Mouse (Mus musculus) midbrain, embryonic 10.5 days (tissue): Measurements from ENCODE around the gene Fsip1. TPM values are rescaled to one million over a fixed set of nuclear protein-coding genes. Genes with fewer than 3 reads are reported as not detected.
A peak's percentile ranks its signal among the peaks of the same experiment; 100 is the strongest.
"Not testable (repeated sequence)": the region's sequence is repeated elsewhere in the genome, so short reads cannot be mapped to it uniquely, and the experiment has no call there.

ENCODE experiments used
- DNase-seq: peaks from one replicate; pipeline ENCODE4 v3.0.0-alpha.2; 2017; ENCODE audit warnings: low spot score
- H3K27ac ChIP-seq: fragments of 300-500 bp; sonication (generic); replicated peaks from 2 replicates; pipeline ENCODE4 v1.5.1; 2016; ENCODE audit warnings: mild to moderate bottlenecking
- H3K27me3 ChIP-seq: fragments of 300-500 bp; sonication (generic); 2 replicates; pipeline ENCODE4 v1.6.1; 2016; ENCODE audit warnings: low read depth, mild to moderate bottlenecking; ENCODE audit not compliant: poor library complexity, severe bottlenecking
- H3K36me3 ChIP-seq: fragments of 300-500 bp; sonication (generic); 2 replicates; pipeline ENCODE4 v1.6.1; 2016; ENCODE audit warnings: mild to moderate bottlenecking, moderate library complexity
- H3K4me1 ChIP-seq: fragments of 300-500 bp; sonication (generic); 2 replicates; pipeline ENCODE4 v1.6.1; 2016
- H3K4me3 ChIP-seq: fragments of 300-500 bp; sonication (generic); 2 replicates; pipeline ENCODE4 v1.5.1; 2016; ENCODE audit warnings: mild to moderate bottlenecking, moderate library complexity
- H3K9me3 ChIP-seq: fragments of 300-500 bp; sonication (generic); replicated peaks from 2 replicates; pipeline ENCODE4 v1.6.1; 2016; ENCODE audit warnings: mild to moderate bottlenecking
- WGBS: fragments of 180-500 bp; shearing (Covaris S2); methylation state at CpG from one replicate; pipeline ENCODE4 v1.1.7; 2016; 5-methylcytosine and 5-hydroxymethylcytosine counted together
- polyA plus RNA-seq: library from polyadenylated mRNA; unstranded; fragments of >200 nt; fragmentation: Nextera tagmentation; extraction: Ambion mirVana; gene quantifications from 2 replicates; pipeline ENCODE4 v1.2.1, GENCODE M21; 2016

Gene Fsip1
- polyA plus RNA-seq: 2.1 and 3.0 TPM in 2 replicates

GRCm38 (mm10) chr2:118256621-118257053 lies at the start of gene Fsip1:
Gene Fsip1 (minus strand): TSS chr2:118256966.
- Histone ChIP-seq H3K9me3 (no peaks in the 10 kb centered on the region), H3K27me3 (no peaks in the 10 kb centered on the region), H3K27ac (peak within 1 kb of the TSS; percentile 84), H3K4me1 (peaks cover 8% of the 10 kb centered on the region), H3K36me3 (no peaks in the 10 kb centered on the region), H3K4me3 (peak within 1 kb of the TSS; percentile 61)
- peak; percentile 86 for DNase-seq
- 2% methylated on average over 25 of the region's 25 CpGs for WGBS

DNA sequence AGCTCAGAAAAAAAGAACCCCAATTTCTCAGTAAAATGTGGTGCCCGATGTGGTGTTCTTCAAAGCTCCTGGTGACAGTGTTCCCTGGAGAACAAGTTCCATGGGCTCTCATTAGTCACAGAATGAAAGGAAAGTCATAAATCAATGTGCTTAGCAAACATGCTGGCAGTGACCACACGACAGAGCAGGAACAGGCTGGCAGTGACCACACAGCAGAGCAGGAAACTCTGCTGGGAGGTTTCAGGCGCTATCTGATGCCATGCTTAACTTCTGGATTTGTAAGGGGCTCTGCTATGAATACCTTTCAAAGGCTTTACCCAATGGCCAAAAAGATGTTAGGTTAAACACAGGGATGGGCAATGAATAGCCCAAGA lies 49.7 kb upstream of the Fsip1 start:
- H3K36me3 ChIP-seq: no peaks in the 10 kb centered on the region
- 74% methylated on average over 3 of the region's 3 CpGs for WGBS
- H3K27ac ChIP-seq: no peak overlapping the region
- no peaks in the 10 kb centered on the region for H3K9me3 ChIP-seq
- no peak overlapping the region for H3K4me3 ChIP-seq
- H3K4me1 ChIP-seq: no peaks in the 10 kb centered on the region
- DNase-seq: no peak
- H3K27me3 ChIP-seq: no peaks in the 10 kb centered on the region

GRCm38 (mm10) chr2:118305827-118306521 lies 49.2 kb upstream of the Fsip1 start:
- no peaks in the 10 kb centered on the region for H3K36me3 ChIP-seq
- no peak overlapping the region for H3K4me3 ChIP-seq
- H3K27ac ChIP-seq: no peak overlapping the region
- H3K27me3 ChIP-seq: no peaks in the 10 kb centered on the region
- H3K9me3 ChIP-seq: no peaks in the 10 kb centered on the region
- WGBS: 74% methylated on average over 7 of the region's 7 CpGs
- no peaks in the 10 kb centered on the region for H3K4me1 ChIP-seq
- DNase-seq: no peak

DNA sequence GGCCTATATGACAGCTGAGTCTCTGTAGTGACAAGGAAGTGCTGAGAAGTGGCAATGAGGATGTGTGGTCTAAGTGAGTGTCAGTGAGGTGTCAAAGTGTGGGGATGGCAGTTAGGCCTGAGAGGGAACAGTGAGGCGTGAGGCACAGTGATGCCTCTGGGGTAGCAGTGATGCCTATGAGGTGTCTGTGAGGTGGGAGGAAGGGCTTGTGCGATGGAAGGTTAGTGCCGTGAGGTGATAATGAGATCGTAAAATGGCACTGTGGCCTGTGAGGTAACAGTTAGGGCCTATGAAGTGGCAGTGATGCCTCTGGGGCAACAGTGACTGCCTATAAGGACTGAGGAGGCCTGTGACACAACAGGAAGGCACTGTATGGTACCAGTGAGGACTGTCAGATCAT lies 46.7 kb upstream of the Fsip1 start:
- Histone ChIP-seq H3K9me3 (no peaks in the 10 kb centered on the region), H3K4me1 (no peaks in the 10 kb centered on the region), H3K27ac (0 out of 2 replicates have a peak overlapping the region, but pooled peaks have one; percentile 25), H3K4me3 (no peak overlapping the region), H3K27me3 (no peaks in the 10 kb centered on the region), H3K36me3 (no peaks in the 10 kb centered on the region)
- no peak for DNase-seq
- 89% methylated on average over 4 of the region's 4 CpGs for WGBS

DNA sequence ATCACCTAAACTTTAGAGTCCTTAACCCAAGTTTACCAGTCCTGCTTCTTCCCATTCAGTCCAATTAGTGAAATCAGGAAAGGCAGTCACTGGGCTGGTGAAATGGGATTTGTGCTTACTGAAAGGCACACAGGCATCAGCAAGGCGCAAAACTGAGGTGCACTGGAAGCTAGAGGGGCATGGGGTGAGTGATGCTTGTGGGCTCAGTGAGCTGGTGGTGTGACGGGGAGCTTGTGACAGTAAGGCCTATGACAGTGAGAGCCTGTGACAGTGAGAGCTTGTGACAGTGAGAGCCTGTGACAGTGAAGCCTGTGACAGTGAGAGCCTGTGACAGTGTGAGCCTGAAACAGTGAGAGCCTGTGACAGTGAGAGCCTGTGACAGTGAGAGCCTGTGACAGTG lies 44.9 kb upstream of the Fsip1 start:
- Histone ChIP-seq H3K27ac (no peak overlapping the region), H3K27me3 (no peaks in the 10 kb centered on the region), H3K4me1 (no peaks in the 10 kb centered on the region), H3K36me3 (no peaks in the 10 kb centered on the region), H3K4me3 (no peak overlapping the region), H3K9me3 (no peaks in the 10 kb centered on the region)
- DNase-seq: no peak
- WGBS: 77% methylated on average over 2 of the region's 2 CpGs

DNA sequence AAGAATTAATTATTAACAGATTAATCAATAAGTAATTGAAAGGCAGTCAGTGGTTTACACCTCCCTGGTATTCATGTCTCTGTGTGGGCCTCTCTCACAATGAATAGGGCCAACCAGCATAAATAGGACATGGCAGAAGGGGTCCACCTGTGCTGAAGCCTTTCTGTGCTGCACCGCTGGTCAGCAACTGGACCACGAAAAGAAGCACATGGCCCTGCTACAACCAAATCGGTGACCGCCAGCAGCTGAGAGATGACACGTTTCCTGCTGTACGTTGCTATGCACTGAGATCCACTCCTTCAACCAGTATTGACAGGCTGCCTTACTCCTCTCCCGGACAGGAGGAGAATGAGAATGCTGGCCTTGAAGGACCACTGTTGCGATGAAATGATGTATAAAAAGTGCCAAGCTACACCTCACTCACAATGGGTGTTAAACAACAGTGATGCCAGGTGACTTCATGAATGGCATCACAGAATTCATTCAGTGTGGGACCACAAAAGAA lies 44.3 kb upstream of the Fsip1 start:
- Histone ChIP-seq H3K9me3 (no peaks in the 10 kb centered on the region), H3K27ac (no peak overlapping the region), H3K4me3 (no peak overlapping the region), H3K4me1 (no peaks in the 10 kb centered on the region), H3K36me3 (no peaks in the 10 kb centered on the region), H3K27me3 (no peaks in the 10 kb centered on the region)
- no peak for DNase-seq
- WGBS: 77% methylated on average over 8 of the region's 8 CpGs

DNA sequence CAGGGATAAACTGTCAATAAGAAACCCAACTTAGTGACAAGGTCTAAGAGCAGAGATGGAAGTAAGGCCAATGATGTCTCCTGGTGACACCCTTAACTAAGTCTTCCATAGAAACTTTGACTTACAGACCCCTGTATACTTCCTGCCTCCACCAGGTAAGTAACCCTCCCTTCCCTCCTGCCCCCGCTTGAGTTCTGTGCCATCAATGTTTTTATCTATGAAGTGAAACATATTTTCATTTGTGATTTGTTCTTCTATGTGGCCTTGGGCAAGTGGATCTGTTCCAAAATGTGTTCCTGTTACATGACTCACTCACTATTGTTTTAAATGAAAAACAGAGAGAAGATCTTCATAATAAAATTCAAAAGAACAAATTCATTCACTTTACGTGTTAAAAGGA lies 43.2 kb upstream of the Fsip1 start:
- Histone ChIP-seq H3K4me1 (no peaks in the 10 kb centered on the region), H3K4me3 (no peak overlapping the region), H3K36me3 (no peaks in the 10 kb centered on the region), H3K9me3 (no peaks in the 10 kb centered on the region), H3K27ac (no peak overlapping the region), H3K27me3 (no peaks in the 10 kb centered on the region)
- no peak for DNase-seq
- 97% methylated on average over 2 of the region's 2 CpGs for WGBS

- DNase-seq: no peak
- no peak overlapping the region for H3K27ac ChIP-seq
- H3K27me3 ChIP-seq: no peaks in the 10 kb centered on the region
- 86% methylated on average over 4 of the region's 4 CpGs for WGBS
- no peak overlapping the region for H3K4me3 ChIP-seq
- H3K4me1 ChIP-seq: no peaks in the 10 kb centered on the region
- no peaks in the 10 kb centered on the region for H3K9me3 ChIP-seq
- H3K36me3 ChIP-seq: no peaks in the 10 kb centered on the region
Observed at GRCm38 (mm10) chr2:118298601-118299000, 41.8 kb upstream of the Fsip1 start.

DNA sequence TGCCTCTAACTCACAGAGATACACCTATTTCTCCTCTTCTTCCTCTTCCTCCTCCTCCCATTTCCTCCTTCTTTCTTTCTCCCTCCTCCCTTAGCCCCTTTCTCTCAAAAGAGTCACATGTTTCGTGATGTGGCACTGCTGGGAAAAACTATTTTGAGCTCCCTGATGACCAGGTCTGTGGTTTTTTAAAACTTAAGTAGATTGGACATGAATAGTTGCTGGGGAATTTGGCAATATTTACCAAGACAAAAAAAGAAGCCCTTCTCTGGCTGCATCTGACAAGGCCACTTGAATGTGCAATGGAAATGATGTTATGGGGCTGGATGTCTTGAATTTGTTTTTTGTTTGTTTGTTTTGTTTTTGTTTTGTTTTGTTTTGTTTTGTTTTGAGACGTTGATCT lies 41.2 kb upstream of the Fsip1 start:
- DNase-seq: no peak
- Histone ChIP-seq H3K4me1 (no peaks in the 10 kb centered on the region), H3K27ac (no peak overlapping the region), H3K36me3 (no peaks in the 10 kb centered on the region), H3K4me3 (no peak overlapping the region), H3K27me3 (no peaks in the 10 kb centered on the region), H3K9me3 (no peaks in the 10 kb centered on the region)
- WGBS: 78% methylated on average over 2 of the region's 2 CpGs

DNA sequence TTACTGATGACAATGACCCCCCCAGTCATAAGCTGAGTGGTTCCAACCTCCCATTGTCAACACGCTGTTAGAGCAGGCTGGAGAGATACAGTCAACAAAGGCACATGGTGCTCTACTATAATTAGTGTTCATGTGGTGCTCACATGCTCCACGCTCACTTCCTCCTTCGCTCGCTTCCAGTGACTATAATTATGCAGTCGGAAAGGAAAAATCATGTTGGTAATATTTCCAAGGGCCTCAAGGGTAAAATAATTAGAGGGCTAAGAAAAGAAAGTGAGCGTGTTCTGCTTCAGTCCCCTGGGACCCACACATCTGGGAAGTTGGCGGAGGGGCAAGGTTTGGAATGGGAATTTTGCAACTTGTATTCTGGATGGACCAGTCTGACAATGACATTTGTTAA lies 38.7 kb upstream of the Fsip1 start:
- WGBS: 91% methylated on average over 7 of the region's 7 CpGs
- no peaks in the 10 kb centered on the region for H3K4me1 ChIP-seq
- no peak for DNase-seq
- H3K4me3 ChIP-seq: no peak overlapping the region
- H3K27ac ChIP-seq: no peak overlapping the region
- no peaks in the 10 kb centered on the region for H3K36me3 ChIP-seq
- no peaks in the 10 kb centered on the region for H3K9me3 ChIP-seq
- H3K27me3 ChIP-seq: no peaks in the 10 kb centered on the region

- Histone ChIP-seq H3K36me3 (no peaks in the 10 kb centered on the region), H3K27me3 (no peaks in the 10 kb centered on the region), H3K4me1 (no peaks in the 10 kb centered on the region), H3K4me3 (no peak overlapping the region), H3K9me3 (no peaks in the 10 kb centered on the region), H3K27ac (no peak overlapping the region)
- WGBS: 83% methylated on average over 5 of the region's 5 CpGs
- DNase-seq: no peak
Observed at GRCm38 (mm10) chr2:118293583-118293982, 36.8 kb upstream of the Fsip1 start.

DNA sequence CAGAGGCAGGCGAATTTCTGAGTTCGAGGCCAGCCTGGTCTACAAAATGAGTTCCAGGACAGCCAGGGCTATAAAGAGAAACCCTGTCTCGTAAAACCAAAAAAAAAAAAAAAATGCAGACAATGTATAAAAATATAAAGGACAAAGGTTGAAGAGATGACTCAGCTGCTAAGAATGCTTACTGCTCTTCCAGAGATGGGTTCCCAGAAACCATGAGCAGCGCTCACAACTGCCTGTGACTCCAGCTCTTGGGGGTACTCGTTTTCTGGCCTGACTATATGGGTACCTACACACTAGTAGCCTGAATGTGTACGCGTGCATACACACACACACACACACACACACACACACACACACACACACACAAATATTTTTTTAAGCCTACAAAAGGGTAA lies 32.3 kb upstream of the Fsip1 start:
- DNase-seq, H3K4me3 ChIP-seq, H3K9me3 ChIP-seq, H3K36me3 ChIP-seq, H3K4me1 ChIP-seq, H3K27me3 ChIP-seq, H3K27ac ChIP-seq: not testable (repeated sequence)
- WGBS: 92% methylated on average over 7 of the region's 7 CpGs

DNA sequence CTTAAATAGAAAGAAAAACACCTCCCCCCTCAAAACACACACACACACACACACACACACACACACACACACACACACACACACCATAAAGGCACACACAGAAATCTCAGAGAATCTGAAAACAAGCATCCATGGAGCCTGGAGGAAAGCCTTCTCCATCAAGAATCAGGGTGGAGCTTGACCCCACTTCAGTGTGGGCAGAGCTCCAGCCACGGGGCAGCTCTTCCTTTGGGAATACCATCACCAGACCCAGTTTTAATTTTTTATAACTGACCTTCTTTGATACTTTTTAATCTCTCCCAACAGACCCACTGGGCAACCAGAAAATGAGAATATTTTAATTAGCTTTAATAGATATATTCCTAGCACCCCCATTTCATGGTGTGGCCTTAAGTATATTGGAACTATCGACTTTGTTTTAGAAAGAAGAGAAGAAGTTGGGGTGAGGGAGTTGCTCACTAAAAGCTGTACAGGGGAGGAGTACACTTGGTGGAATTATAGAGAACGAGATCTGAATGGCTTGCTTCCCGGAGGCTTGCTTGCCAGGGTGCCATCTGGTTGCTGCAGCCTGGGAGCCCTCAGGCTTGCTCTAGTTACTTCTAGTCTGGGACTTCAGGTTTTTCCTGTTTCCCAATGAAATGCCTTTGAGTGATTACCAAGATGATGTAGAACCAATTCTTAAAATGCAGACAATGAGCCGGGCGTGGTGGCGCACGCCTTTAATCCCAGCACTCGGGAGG lies 31.7 kb upstream of the Fsip1 start:
- Histone ChIP-seq H3K9me3 (no peaks in the 10 kb centered on the region), H3K27me3 (no peaks in the 10 kb centered on the region), H3K27ac (no peak overlapping the region), H3K36me3 (no peaks in the 10 kb centered on the region), H3K4me1 (peaks cover 3% of the 10 kb centered on the region; the same call in 1 of the 2 replicates), H3K4me3 (no peak overlapping the region)
- WGBS: 86% methylated on average over 9 of the region's 9 CpGs
- DNase-seq: no peak
